Mouse (Mus musculus) small intestine, adult 2 months (tissue): ENCODE results near the gene Folh1.

Experiments
- CTCF ChIP-seq: fragments of 200-500 bp; IDR thresholded peaks from 2 replicates; pipeline ENCODE4 v1.5.1; 2012; ENCODE audit warnings: low read depth, mild to moderate bottlenecking, control low read depth, inconsistent platforms, low read length, moderate library complexity, mixed read lengths; ENCODE audit not compliant: insufficient replicate concordance, insufficient read length; ENCODE audit errors: extremely low read depth
- POLR2A ChIP-seq: fragments of 200-500 bp; IDR thresholded peaks from 2 replicates; pipeline ENCODE4 v1.6.1; 2012; ENCODE audit warnings: low read depth, mild to moderate bottlenecking, control low read depth, inconsistent platforms, low read length, moderate library complexity

GRCm38 (mm10) chr7:86725013-86725412, 50.7 kb downstream of the Folh1 start:
- TF ChIP-seq CTCF (no peak), POLR2A (no peak)
